In genomic region chr7:135157571-135157970, GRCm38 (mm10) we compare ENCODE assay signal across 19 mouse cellular contexts.
"Had no signal": no experiment of that assay in that cellular context is flagged by ENCODE, and none has a peak within 500 bp of the region (broad histone marks: within the 10 kb centered on the region; RNA-seq: fewer than 3 reads in every experiment).

No protein-coding gene starts in this region.

- H3K36me3 ChIP-seq: midbrain, embryonic 10.5 days; midbrain, embryonic 12.5 days; neural tube, embryonic 13.5 days; neural tube, embryonic 15.5 days had no signal

- H3K9me3 ChIP-seq: midbrain, embryonic 10.5 days; midbrain, embryonic 12.5 days; neural tube, embryonic 13.5 days; neural tube, embryonic 15.5 days; stomach, embryonic 15.5 days had no signal

- H3K9ac ChIP-seq: lung, embryonic 14.5 days; midbrain, embryonic 12.5 days; neural tube, embryonic 13.5 days; neural tube, embryonic 15.5 days; stomach, embryonic 15.5 days had no signal

- DNase-seq: lung, adult 18-20 months; lung, embryonic 14.5 days; lung, postnatal 10 days; lung, postnatal 4 days; midbrain, embryonic 14.5 days; retina, postnatal 1 day; right cerebral cortex, adult 18-20 months; right cerebral cortex, postnatal 25 days; thymus, adult 18-20 months; thymus, postnatal 25 days; thymus, postnatal 4 days had no signal

- H3K4me3 ChIP-seq: midbrain, embryonic 10.5 days; midbrain, embryonic 12.5 days; myocyte; neural tube, embryonic 13.5 days; neural tube, embryonic 15.5 days; stomach, embryonic 15.5 days had no signal

- ATAC-seq: midbrain, embryonic 16.5 days had no signal

- H3K27ac ChIP-seq: midbrain, embryonic 10.5 days; midbrain, embryonic 12.5 days; neural tube, embryonic 13.5 days; neural tube, embryonic 15.5 days; stomach, embryonic 15.5 days; stomach, postnatal 0 days had no signal

- H3K27me3 ChIP-seq: midbrain, embryonic 12.5 days; neural tube, embryonic 13.5 days; neural tube, embryonic 15.5 days; stomach, embryonic 15.5 days had no signal

- H3K4me1 ChIP-seq: midbrain, embryonic 10.5 days; midbrain, embryonic 12.5 days; neural tube, embryonic 13.5 days; neural tube, embryonic 15.5 days; stomach, embryonic 15.5 days had no signal

- H3K4me2 ChIP-seq: lung, embryonic 14.5 days; midbrain, embryonic 12.5 days; neural tube, embryonic 13.5 days; neural tube, embryonic 15.5 days; stomach, embryonic 15.5 days had no signal
